Mouse (Mus musculus): Measurements from ENCODE around the gene Duoxa2.
"Not testable (repeated sequence)": the region's sequence is repeated elsewhere in the genome, so short reads cannot be mapped to it uniquely, and the experiment has no call there.

The Duoxa2 gene

GRCm38 (mm10) chr2:122309647-122310046, 10.9 kb downstream of the Duoxa2 start:
- no peak for DNase-seq (ENCODE audit: low spot score)

DNA sequence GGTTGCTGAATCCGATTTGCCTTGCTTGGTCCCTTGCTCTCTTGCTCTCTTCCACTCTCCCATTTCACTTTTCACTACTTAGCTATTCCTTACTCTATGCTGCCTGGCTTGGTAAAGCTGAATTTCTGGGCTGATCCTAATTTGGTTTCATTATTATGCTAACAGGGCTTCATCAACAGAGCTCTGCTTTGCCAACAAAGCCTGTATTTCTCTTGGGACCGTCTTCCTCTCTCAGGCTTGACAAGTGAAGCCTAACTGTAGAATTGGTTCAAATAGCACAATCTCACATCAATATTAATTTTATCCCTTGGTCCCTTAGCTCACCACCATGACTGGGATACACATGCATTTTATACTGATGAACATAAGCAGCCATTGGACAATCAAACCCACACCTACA, 12.9 kb downstream of the Duoxa2 start:
- DNase-seq (ENCODE audit: low spot score), result no peak

DNA sequence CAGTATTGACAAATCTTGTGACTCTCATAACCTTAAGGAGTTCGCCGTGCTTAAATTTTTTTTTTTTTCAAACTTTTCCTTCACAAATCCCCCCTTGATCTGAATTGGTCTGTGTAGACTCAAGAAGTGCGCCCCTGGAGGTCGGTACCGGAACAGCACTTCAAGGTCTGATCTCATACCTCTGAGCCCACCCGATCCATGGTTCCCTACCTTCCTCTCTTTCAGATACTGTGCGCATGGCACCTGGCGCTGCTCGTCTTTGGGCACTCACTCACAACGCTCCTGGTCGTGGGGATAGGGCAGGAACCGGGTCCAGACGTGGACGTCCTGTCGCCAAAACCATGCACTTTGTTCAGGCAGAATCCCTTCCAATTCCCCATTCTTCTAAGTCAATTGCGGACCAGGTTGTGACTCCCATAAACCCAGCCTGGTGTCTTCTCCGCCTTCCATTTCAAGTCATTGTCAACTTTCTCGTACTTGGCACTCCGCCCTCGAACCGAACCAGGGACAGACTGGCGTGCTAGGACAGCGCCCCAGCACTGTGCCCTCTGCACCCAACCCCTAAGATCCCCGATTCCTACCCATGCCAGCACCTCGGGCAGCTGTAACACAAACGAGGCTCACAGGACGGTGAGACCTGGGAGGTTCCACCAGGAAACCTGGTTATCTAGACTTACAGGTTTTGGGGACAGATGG, 14.2 kb downstream of the Duoxa2 start:
- peak; percentile 36 for DNase-seq (ENCODE audit: low spot score)

- no peak for DNase-seq (ENCODE audit: low spot score)
These were observed 14.8 kb downstream of the Duoxa2 start, which contains the start of gene Duoxa1 for GRCm38 (mm10) chr2:122313536-122313935. Gene Duoxa1 (minus strand): TSS chr2:122313730.

DNA sequence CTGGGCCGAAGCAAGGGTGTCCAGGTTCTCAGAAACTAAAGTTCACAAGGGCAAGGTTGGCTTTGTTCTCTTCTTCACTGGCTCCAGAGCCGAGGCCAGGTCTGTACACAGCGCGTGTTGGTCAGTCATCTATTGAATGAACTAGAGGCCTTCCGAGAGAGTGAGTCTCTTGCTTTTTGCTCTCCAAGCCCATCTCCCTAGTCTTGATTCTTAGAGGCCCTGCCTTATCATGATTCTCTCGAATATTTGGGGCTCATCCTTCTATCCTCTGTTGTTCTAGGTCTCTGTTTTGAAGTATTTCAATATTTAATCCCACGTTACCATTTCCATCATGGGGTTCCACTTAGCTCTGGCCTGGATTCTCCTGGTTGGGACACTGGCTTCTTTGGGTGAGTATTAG, 16.7 kb downstream of the Duoxa2 start, which contains the start of gene Duox1:
TSS of gene Duox1 (plus strand) at position 301 of the 400 bp plus-strand sequence.
- DNase-seq (ENCODE audit: low spot score), result no peak

DNA sequence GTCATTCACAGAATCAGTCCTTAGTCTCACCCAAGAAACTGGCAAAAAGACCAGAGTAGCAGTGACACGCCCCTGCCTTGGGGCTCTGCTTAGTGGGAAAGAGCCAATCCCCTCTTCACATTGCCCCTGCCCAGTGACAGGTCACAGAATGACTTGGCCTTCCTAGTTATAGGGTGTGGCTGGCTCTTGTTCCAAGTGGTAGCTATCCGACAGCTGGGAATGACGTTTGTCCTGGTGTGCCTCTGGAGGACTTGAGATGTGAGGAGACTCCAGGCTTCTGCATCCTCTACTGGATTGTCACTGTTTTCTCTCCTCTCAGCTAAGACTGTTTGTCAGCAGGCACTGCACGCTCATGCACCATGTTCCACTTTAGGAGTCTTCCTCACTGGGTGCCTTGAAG, 18.7 kb downstream of the Duoxa2 start:
- no peak for DNase-seq (ENCODE audit: low spot score)

DNA sequence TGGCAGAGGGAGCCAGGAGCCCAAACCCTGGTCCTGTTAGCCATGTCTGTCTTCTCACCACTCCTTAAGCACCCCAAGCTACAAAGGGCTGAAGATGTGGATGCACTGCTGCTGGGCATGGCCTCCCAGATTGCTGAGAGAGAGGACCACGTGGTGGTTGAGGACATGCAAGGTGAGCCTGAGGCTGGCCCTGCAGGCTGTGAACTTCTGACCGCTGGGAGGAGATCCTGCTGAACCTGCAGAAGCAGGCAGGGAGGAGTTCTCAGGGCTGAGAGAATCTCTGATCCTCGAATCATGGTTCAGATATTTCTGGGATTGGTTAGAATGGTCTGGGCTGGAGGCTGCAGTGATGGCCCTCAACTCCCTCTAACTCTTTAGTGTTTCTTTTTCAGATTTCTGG, 25.3 kb downstream of the Duoxa2 start:
- peak; percentile 18 for DNase-seq (ENCODE audit: low spot score)

DNA sequence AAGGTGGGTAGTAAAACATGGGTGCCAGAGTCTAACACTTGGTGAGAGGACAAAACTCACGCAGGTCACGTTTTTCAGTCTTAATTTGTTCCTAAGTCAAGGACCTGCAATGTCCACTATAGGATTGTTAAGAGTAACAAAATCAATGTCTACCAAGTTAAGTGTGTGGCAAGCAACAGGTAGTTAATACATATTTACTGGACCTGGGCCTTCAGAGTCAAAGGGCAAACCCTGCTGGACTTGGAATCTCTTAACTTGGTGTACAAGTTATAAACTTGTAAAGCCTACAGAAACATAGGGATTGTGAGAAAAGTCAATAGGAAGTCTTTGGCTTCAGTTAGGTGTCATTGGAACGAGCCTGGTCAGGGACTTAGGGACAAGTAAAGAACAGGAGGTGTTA, 25.9 kb downstream of the Duoxa2 start:
- DNase-seq (ENCODE audit: low spot score), result no peak

DNA sequence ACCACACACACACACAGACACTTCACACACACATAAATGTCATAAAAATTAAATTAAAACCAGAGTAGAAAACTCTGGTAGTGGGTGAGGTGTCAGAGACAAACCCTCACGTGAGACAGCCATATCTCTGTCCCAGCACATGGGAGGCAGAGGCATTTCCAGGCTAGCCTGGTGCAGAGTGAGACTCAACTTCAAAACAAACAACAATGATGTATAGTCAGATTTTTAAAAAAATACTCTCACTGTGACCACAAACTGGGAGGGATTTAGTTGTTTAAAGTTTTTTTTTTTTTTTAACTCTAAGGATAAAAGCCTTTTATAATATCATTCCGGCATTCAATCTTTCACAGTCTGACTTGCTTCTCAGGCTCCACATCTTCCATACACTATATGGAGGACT, 26.7 kb downstream of the Duoxa2 start:
- DNase-seq (ENCODE audit: low spot score), result no peak

GRCm38 (mm10) chr2:122327986-122328385, 29.3 kb downstream of the Duoxa2 start:
- no peak for DNase-seq (ENCODE audit: low spot score)

GRCm38 (mm10) chr2:122330317-122330716, 31.6 kb downstream of the Duoxa2 start:
- DNase-seq (ENCODE audit: low spot score), result not testable (repeated sequence)

- no peak for DNase-seq (ENCODE audit: low spot score)
These were observed 33.5 kb downstream of the Duoxa2 start for GRCm38 (mm10) chr2:122332222-122332621.

- no peak for DNase-seq (ENCODE audit: low spot score)
These were observed 35.5 kb downstream of the Duoxa2 start for GRCm38 (mm10) chr2:122334170-122334569.

DNA sequence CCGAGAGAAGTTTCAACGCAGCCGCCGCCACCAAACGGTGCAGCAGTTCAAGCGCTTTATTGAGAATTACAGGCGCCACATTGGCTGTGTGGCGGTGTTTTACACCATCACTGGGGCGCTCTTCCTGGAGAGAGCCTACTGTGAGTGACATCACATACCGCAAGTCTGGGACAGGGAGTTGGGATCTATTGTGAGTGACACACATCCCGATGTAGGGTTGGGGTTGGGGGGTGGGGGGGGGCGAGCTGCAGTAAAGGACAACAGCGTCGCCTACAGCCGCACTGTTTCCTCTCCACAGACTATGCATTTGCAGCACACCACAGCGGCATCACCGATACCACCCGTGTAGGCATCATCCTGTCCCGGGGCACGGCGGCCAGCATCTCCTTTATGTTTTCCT, 38.6 kb downstream of the Duoxa2 start:
- DNase-seq (ENCODE audit: low spot score), result no peak

GRCm38 (mm10) chr2:122345106-122345893, 46.6 kb downstream of the Duoxa2 start:
- no peak for DNase-seq (ENCODE audit: low spot score)

DNA sequence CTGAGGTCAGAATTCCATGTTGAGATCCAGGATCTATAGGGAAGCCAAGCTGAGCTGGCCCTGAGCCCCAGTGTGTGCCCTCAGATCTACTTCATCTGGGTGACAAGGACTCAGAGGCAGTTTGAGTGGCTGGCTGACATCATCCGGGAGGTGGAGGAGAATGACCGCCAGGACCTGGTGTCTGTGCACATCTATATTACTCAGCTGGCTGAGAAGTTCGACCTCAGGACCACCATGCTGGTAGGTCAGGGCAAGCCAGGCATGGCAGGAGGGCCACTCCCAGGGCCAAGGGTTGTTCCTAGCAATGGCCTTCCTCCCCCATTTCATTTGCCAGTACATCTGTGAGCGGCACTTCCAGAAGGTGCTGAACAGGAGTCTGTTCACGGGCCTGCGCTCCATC, 47.5 kb downstream of the Duoxa2 start:
- not testable (repeated sequence) for DNase-seq (ENCODE audit: low spot score)

GRCm38 (mm10) chr2:122347257-122347656, 48.6 kb downstream of the Duoxa2 start:
- no peak for DNase-seq (ENCODE audit: low spot score)

GRCm38 (mm10) chr2:122348531-122349131, 49.9 kb downstream of the Duoxa2 start:
- peak; percentile 85 for DNase-seq (ENCODE audit: low spot score)

DNA sequence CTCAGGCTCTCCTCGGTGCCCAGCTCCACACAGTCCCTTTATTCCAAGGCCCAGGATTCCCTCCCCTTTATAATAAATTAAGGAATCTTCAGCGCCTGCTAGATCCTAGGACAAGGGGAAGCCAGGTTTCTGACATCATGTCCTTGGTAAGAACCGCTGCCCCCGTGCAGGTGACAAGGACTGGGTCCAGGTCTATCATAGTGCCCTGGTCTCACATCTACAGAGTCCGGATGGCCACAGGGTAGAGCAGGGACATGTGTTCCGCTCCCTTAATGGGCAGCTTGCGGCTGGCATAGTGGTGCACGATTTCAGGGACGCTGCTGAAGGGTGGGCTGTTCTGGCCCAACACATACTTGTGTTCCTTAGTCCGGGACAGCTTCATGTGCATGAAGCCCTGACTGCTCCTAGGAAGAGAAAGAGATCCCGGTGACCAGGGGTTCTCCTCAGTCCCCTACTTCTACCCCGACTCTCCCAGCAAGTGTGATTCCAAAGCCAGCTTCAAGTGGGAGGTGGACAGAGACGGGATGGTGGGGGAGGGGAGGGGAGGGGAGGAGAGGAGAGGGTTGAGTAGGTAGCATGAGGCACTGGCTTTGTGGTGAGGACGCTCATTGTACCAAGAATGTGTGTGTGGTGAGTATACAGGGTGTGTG, 50.6 kb downstream of the Duoxa2 start:
- DNase-seq (ENCODE audit: low spot score), result no peak

GRCm38 (mm10) chr2:122351156-122351930, 52.6 kb downstream of the Duoxa2 start:
- DNase-seq (ENCODE audit: low spot score), result no peak

- no peak for DNase-seq (ENCODE audit: low spot score)
These were observed 53.2 kb downstream of the Duoxa2 start for GRCm38 (mm10) chr2:122351931-122352329.
